Mouse (Mus musculus) gastrocnemius, adult 8-10 months (tissue): ENCODE data around the gene Lfng. TPM values are rescaled to one million over a fixed set of nuclear protein-coding genes. Genes with fewer than 3 reads are reported as not detected.
A peak's percentile ranks its signal among the peaks of the same experiment; 100 is the strongest.

Experiments
- DNase-seq, 2 experiments: peaks; one replicate each; pipeline ENCODE4 v3.0.0; 2022; ENCODE audit warnings: low spot score in 2 of 2
- total RNA-seq, 4 experiments: library from RNA; stranded (reverse); gene quantifications; 2 replicates each; pipeline ENCODE4 v1.2.4; 2022

Lfng gene
- total RNA-seq, 4 experiments from 2014 or later = 2.0 to 2.9 (median 2.4) TPM

DNA sequence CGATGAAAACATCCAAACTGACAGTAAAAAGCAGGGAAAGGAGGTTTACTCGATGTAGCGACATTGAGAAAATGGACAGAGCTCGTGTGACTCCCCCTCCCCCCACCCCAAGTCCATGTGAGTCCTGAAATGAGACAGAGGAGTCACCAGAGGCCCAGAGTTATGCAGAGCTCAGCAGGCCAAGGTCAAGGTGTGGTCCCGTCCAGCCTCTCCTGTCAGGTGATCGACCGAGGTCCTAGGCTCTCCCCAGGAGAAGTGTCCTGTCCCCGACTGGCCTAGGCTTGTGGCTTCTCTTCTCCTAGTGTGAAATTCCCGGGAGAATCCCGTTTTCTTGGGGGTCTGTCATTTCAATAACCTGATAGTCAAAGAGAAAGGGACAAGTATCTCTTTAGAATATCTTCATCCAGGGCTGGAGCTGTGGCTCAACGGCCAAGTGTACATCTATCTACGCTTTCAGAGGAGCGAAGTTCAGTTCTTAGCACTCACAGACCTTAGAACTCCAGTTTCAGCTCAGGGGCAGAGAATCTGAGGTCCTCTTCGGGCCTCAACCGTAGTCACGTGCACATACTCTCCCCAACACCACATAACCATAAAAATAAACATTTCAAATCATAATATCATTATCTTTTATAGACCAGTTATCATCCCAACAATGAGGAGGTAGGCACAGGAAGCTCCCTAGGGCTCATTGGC is 17.9 kb upstream of the Lfng start:
- DNase-seq = no peak

DNA sequence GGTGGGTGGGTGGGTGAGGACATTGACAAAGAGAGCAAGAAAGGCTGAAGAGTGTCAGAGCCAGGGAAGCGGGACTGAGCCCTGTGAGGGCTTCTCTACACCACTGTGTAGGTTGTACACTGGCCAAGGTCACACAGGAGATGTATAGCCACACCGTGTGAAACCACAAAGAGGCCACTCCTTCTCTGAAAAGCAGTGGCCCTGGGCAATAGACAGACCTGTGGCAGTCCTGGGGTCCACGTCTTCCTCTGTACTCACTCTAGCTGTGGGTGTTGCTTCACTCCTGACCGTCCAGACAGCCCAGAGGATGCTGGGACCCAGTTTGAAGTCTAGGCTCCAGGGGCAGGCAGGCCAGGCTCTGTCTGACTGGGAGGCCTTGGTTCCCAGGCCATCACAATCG is 12.3 kb upstream of the Lfng start:
- no peak for DNase-seq

DNA sequence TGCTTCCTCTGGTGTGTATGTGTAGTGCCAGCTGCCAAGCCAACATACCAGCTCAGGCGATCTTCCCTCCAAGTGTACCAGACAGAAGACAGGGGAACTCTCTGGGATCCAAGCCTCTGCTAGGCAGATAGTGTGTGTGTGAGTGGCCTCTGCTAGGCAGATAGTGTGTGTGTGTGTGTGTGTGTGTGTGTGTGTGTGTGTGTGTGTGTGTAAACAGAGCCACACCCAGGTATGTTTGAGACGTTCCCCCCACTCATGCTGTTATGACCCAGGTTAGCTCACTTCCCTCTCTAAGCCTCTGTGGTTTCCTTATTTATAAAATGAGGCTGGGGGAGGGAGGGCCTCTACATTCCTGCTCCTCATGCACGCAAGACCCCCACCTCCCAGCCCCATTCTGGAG is 10.7 kb upstream of the Lfng start:
- DNase-seq = no peak

DNA sequence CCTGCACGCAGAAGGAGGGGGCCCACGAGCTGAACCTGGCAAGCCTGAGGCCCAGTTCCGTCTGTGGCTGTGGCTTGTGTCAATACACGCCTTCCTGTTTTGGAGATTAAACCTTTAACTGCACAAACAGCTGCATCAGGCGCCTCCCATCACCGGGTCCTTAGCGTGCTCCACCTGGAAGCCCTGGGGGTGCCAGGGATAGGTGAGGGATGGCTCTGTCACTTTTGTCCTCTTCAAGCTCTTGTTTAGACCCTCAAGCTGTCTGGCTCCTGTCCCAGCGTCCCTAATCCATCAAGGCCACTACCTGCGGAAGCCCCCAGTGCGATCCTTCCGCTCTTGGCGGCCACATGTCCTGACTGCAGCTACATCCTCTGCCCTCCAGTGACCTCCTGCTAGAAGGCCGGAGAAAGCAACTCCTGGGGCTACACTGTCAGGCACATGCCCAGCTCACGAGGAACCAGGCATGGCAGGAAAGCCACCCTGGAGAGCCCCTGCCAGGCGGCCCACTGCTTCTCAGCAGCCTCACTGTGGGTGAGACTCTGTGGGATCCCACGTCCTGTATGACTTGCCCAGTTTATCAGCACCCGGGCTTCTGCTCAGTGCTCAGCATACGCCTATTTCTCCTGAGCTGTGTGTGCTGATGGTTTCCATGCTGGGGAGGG is 10.1 kb upstream of the Lfng start:
- no peak for DNase-seq

DNA sequence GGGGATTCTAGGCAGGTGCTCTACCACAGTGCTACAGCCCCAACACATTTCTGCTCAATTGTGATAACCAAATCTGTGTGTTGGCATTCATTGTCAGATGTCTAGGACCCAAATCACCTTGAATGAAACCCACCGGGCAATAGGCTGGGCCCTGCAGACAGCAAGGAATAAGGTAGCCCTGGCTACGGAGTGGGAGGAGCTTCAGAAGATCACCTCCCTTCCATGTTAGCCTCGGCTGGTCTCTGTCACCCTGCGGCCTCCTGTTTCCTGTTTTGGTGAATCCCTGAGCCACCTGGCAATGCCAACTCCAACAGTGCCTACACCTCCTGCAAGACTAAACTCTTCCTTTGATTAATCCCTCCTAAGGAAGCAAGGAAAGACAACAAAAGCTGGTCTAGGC is 9.3 kb upstream of the Lfng start:
- no peak for DNase-seq

DNA sequence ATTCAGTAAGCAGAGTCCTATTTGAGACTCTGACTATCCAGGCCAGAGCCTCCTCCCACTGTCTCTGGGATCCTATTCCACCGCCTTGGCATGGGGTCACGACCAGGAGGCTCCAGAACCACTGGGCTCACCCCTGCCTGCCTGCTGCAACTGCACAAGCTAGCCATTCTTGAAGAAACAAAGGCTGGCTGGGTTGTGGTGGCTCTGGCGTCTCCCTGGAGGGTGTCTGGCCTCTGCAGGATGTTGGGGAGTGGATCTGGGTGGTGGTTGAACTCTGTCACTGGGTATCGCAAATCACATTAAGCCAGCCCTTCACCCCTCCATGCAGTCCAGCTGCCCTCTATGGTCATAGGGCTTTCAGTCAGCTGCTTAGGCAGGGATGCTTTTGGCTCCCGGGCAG is 7.2 kb upstream of the Lfng start:
- no peak for DNase-seq

DNA sequence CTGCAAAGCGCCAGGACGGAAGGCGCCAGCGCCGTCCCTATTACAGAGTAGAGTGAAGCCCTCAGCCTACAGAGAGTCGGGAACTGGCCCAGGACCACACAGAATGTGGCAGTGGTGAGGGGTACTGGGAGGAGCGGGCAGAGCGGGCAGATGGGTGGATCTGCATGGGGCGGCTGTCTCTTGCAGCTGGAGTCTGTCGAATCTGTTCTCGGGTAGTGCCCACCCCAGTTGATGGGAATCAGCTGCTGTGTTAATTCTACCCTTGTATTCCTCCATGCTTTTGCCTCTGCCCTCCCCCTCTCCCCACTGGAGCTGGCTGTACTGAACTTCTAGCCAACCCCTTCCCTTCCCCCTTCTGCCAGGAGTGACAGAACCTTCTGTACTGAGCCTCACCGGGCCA is 5.4 kb upstream of the Lfng start:
- no peak for DNase-seq

DNA sequence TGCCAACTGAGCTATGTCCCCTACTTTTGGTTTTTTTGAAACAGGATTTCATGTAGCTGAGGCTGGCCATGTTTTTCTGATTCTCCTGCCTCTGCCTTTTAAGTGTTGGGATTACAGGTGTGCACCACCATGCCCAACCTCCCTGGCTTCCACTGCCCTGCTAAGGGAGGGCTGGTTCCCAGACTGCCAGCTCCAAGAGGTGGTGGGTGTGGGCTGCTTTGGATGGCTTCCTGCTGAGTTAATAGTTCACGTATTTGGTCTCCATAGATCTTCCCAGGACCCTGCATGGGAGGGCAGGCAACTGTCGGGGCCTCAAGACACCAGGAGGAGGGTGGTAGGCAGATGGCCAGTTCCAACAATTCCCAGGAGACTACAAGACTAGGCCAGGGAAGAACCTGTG is 4.6 kb upstream of the Lfng start:
- no peak for DNase-seq

DNA sequence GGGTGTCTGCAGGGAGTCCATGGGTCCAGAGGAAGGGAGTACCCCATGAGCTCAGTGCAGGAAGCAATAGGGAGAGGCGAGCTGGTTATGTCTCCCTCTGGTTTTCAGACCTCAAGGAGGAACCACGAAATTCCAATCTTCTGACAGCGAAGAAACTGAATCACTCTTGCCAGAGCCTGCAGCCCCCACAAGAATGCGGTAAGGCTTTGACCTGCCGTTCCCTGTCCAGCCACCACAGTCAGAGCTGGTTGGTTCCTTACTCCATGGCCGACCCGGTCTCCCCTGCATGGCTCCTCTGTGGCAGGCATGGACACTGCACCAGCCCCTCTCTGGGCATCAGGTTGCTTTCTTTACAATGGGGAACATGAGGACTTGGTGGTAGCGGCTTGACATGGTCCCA is 2.7 kb upstream of the Lfng start:
- DNase-seq = no peak

DNA sequence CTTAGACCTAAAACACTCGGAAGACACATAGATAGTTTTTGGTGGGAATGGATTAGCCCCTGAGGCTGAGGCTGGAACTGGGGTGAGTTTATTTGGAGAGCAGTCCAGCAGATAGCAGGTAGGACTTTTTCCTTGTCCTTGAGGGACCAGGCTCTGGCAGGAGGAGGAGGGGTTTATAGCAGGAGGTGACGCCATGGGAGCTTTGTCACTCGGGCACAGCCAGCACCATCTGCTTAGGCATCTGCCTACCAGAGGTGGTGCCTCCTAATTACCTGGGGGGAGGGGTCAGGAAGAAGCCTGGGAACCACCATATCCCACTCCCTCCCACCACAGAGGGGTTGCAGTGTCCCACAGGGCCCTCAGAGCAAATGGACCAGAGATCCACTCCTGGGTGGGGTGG is 1.9 kb upstream of the Lfng start:
- DNase-seq = no peak

DNA sequence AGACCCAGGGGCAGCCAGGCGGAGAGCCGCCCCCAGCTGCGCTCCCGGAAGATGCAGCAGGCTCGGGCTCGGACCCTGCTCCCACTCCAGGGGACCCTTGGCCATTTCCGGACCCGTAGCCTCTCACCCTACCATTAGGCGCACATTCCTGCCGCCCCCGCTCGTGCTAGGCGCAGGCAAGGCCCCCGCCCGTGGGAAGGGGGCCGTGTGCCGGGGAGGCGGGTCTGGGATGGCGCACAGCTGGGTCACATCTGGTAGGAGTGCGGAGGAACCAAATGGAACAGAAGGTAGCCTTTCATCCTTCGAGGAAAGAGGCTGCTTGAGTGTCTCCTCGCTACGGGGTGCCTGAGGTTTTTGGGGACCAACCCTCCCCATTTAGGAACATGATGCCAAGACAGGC is 734 bp upstream of the Lfng start:
- DNase-seq = no peak

DNA sequence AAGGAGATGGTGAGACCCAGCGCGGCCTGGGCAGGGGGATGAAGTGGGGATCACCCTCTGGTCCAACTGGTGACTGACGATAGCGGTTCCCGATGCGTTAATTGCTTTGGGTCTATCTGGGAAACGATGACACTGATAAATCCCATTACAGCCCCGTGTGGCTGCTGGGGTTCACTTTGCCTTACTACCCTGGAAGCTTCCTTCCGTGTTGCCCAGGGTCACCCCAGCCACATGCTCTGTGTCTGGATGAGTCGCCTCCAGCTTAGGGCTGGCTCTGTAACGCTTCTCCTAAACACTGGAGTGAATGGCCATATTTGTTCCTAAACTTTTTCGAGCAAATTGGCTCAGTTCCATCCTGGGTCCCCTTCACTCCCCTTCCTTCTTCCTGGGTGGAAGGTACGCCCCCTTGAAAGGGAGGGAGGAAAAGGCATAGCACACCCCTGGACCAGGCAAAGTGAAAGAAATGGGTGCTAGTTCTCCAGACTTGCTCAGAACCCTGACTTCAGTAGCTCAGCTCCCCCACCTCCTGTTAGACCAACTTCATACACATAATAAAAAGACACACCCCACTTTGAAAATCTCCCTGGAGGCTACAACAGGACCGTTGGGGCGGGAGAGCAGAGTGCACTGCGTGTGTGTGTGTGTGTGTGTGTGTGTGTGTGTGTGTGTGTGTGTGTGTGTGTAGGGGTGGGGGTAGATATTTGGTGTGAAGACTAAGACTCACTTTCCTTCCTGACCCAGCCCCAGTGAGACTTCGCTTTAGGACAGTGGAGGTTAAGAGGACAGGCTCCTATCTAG is 915 bp downstream of the Lfng start:
- no peak for DNase-seq

DNA sequence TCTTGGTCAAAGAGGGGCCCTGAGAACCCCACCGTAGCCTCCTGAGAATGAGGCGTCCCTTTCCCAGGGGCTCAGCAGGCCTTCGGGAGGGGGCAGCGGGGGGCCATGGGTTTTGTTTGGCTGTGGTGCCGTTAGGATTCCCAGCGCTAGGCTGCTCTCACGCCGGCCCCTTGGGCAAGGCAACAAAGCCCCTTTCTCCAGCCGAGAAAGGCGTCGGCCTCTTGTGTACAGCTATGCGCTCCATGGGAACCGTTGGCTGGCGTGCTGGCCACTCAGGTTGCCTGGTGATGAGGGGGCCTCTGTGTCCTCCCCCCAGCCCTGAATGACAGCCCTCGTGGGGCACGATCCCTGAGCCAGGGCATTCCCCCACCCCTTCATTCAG is 1.5 kb downstream of the Lfng start:
- no peak for DNase-seq

DNA sequence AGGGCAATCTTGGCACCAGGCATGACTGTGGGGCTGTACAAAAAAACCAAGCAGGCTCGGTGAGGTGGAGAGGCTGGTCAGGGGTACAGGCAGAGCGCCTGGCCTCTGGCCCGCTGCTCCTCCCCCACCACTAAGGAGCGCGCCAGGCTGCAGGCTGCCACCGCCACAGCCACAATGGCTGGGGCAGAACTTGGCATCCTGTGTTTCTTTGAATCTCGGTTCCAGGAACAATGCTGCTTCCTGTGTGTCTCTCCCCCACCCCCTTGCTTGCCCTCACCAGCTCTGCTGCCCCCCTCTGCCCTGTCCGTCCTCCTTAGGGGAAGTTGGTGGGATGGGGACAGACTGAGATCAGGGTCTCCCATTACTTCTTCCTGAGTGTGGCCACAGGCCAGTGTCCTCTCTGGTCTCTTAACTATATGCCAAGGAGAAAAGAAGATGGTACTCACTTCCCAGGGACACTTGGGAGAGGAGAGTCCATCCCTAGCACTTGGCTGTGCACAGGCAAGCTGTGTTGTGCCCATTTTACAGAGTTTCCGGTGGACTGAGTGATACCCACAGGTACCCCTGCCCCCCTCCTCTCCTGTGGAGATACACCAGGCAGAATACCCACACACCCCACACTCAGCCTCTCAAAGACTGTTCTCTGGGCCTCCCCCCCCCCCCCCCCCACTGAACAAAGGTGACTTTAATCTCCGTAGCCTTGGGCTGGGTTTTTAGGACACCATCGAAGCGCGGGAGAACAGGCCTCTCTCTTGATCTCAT is 2.6 kb downstream of the Lfng start:
- DNase-seq = no peak

DNA sequence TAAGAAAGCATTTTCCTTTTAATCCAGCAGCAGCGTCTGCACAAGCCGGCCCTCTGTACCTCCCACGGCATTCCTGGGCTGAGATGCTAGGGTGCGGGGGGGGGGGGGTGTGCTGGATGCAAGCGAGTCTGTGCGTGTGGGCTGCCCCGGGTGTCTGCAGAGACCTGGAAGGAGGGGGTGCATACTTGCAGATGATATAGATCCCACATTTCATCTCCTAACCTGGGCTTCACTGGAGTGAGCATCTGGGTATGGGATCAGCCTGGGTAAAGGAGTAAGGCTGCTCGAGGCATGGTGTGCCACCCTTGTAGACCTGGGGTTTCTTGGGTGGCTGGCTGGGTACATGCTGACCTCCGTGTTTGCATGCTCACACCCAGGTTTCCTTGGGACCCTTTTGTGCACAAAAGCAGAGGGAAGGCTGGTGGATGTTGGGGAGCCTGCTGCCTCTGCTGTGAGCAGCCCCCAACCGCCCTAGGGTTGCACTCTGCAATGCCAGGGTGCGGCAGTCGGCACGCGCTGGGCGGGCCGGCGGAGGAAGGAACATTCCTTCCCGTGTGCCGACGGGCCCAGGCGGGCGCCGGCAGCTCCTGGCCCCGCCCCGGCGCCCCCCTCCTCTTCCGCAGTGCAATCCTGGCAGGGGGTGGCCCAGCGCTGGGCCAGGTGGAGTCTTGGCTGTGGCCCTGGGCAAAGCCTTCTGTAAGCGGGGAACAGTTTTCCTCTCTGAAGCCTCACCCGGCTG is 3.3 kb downstream of the Lfng start:
- no peak for DNase-seq

DNA sequence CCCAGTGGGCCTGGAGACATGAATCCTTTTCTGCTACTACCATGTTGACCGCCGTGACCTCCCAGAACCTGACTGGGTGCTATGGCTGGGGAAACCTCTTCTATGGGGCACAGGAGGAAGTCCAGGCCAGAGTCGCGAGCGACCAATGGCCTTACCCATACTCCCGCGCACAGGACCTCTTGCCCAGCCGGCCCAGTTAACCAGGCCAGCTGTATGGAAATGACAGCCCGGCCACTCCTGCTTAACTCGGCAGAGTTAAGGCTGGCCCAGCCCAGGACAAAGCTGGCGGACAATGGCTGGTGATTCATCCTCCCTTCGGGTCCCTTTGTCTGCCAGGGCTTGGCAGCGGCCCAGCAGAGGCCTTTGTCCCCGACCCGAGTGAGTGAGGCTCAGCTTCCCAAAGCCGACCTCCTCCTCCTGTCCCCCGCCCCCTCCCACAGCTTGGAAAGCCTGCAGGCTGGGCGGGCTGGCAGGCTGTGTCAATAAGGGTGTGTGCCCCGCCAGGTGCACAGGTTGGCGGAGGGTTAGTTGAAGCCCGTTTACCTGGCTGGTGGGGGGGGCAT is 4.0 kb downstream of the Lfng start:
- DNase-seq = peak; percentile 46 to 59

DNA sequence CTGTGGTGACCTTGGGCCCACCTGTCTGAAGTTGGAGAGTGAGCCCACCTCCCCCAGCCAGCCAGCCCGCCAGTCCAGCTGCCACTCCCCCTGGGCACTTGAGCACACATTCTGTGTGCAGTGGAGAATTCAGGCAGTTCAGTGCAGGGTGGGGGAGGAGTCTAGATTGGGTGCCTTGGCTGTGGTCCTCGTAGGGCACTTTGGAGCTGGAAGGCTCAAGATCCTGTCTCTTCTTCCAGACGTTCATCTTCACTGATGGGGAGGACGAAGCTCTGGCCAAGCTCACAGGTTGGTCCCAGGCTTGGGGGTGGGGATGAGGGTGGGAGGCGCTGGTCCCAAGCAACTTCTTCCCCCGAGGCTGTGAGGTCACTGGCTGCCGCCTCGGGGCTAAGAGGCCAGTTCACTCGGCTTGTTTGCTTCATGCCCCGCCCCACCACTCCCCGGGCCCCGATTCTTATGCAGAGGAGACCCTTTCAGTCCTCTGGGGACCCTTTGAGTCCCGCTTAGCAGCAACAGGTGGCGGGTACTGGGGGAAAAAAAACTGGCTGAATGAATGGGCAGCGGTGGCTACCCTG is 4.6 kb downstream of the Lfng start:
- DNase-seq = no peak

DNA sequence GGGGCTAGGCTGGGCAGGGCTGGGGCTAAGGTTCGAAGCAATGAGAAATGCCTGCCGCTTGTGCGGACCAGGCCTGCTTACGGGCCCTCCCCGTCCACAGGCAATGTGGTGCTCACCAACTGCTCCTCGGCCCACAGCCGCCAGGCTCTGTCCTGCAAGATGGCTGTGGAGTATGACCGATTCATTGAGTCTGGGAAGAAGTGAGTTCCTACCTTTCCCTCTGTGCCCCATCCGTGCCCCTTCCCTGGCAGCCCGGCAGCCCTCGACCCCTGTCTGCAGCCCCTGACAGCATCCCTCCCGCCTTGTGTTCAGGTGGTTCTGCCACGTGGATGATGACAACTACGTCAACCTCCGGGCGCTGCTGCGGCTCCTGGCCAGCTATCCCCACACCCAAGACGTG is 5.1 kb downstream of the Lfng start:
- DNase-seq = no peak

DNA sequence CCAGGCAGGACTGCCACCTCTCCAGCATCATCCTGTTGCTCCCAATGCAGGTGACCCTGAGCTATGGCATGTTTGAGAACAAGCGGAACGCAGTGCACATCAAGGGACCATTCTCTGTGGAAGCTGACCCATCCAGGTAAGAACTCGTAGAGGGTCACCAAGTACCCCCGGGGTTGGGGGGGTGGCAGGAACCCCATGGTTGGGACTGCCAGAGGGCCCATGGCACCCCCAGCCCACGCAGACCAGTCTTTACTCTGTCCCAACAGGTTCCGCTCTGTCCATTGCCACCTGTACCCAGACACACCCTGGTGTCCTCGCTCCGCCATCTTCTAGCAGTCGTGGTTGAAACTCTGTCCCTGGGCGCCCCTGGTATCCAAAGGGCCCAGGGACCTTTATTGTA is 7.0 kb downstream of the Lfng start:
- no peak for DNase-seq

DNA sequence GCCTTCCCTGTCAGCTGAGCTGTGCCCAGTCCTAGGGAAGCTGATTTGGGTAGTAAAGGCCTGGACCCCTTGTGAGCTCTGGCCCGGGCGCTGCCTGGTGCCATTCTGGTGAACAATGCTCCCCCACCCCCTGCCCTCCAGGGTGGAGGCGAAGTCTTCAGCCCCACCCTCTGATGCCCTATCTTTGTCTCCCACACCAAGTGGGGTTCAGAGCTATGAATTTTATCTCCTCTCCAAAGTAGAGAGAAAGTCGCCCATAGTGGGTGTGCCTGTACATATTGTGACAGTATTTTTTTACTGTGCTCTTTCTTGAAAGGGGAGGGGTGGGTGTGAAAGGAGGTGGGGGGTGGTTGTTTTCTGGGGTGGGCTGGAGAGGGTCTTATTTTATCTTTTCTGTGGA is 7.7 kb downstream of the Lfng start:
- DNase-seq = no peak
